Mouse (Mus musculus): ENCODE measurements around the gene Tbcel.

GRCm38 (mm10) chr9:42504559-42504958 lies 3.0 kb downstream of the Tbcel start:
- TF ChIP-seq CTCF (IDR thresholded peaks at IDR 0.05) (no peak), POLR2A (IDR thresholded peaks at IDR 0.05; ENCODE audit: insufficient read depth, low read depth, low read length) (no peak), EP300 (IDR thresholded peaks at IDR 0.05; ENCODE audit: insufficient read depth, low read depth, low read length) (no peak)
